In the genomic region with DNA sequence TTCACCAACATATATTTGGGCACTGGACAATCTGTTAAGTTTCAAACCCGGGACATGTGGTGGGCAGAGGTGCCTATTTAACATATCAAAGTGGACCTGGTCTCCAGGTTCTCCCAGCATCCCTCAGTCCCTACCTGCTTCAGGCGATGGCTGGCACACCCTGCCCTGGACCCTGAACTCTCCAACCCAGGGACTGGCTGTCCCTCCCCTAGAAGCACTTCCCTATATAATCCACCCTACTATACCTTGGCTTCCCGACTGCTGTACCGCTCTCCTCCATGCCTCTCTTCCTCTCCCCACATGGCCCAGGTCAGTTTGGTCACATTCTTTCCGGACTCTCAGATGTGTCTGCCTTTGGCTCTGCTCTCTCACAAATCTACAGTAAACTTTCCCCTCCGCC, we compare ENCODE assay signal across 13 mouse cellular contexts.
"Had no signal": no experiment of that assay in that cellular context is flagged by ENCODE, and none has a peak within 500 bp of the region (broad histone marks: within the 10 kb centered on the region; RNA-seq: fewer than 3 reads in every experiment).

No protein-coding gene starts in this region.

- H3K27ac ChIP-seq: liver, embryonic 15.5 days; midbrain, embryonic 10.5 days; neural tube, embryonic 13.5 days had no signal

- ATAC-seq: midbrain, embryonic 16.5 days had no signal

- H3K4me1 ChIP-seq: liver, embryonic 15.5 days had no signal

- H3K27me3 ChIP-seq: liver, embryonic 15.5 days; neural tube, embryonic 13.5 days had no signal

- H3K4me2 ChIP-seq: liver, embryonic 11.5 days; liver, embryonic 15.5 days; neural tube, embryonic 13.5 days had no signal

- H3K4me3 ChIP-seq: liver, embryonic 15.5 days; midbrain, embryonic 10.5 days; neural tube, embryonic 13.5 days had no signal

- H3K9me3 ChIP-seq: liver, embryonic 15.5 days; midbrain, embryonic 10.5 days; neural tube, embryonic 13.5 days had no signal

- DNase-seq: kidney, adult 11 months; kidney, adult 9 months; kidney, postnatal 10 days; kidney, postnatal 4 days; layer of hippocampus, adult 9-11 months; layer of hippocampus, postnatal 36 days; lung, adult 2 months; right cerebral cortex, postnatal 14 days had no signal

- H3K9ac ChIP-seq: liver, embryonic 15.5 days; neural tube, embryonic 13.5 days had no signal

- H3K36me3 ChIP-seq: liver, embryonic 15.5 days; midbrain, embryonic 10.5 days; neural tube, embryonic 13.5 days had no signal
